Mouse (Mus musculus): ENCODE measurements around the gene Otop3.

GRCm38 (mm10) chr11:115381743-115382539 is 47.4 kb downstream of the Otop3 start, which contains the start of gene Cdr2l:
- TF ChIP-seq CTCF (IDR thresholded peaks at IDR 0.05; ENCODE audit: control insufficient read depth, insufficient read depth, insufficient read length) (no peak), MAX (IDR thresholded peaks at IDR 0.05) (no peak), USF1 (IDR thresholded peaks at IDR 0.05; ENCODE audit: low read depth) (no peak), MYOD1 (IDR thresholded peaks at IDR 0.05; ENCODE audit: control insufficient read depth, insufficient read length, low read depth) (no peak), FOSL1 (IDR thresholded peaks at IDR 0.05; ENCODE audit: insufficient read depth, low read length, poor library complexity, severe bottlenecking) (no peak), MYOG (IDR thresholded peaks at IDR 0.05; ENCODE audit: control insufficient read depth, extremely low read depth, insufficient read length) (no peak)

All from C2C12 (cell line).